Mouse (Mus musculus) adrenal gland, postnatal 14 days (tissue): ENCODE measurements around the gene Hist1h3i. TPM values are rescaled to one million over a fixed set of nuclear protein-coding genes. Genes with fewer than 3 reads are reported as not detected.
"Not testable (repeated sequence)": the region's sequence is repeated elsewhere in the genome, so short reads cannot be mapped to it uniquely, and the experiment has no call there.

Source experiments
- DNase-seq: peaks from one replicate; pipeline ENCODE4 v3.0.0; 2021; ENCODE audit warnings: mixed read lengths
- long read RNA-seq, 2 experiments: library from polyadenylated mRNA; stranded (forward); transcript quantifications; one replicate each; pipeline ENCODE4 v2.0.0; 2021
- total RNA-seq: library from RNA; stranded (reverse); gene quantifications from 2 replicates; pipeline ENCODE4 v1.2.3, GENCODE M21; 2021

The Hist1h3i gene
- 215 and 253 TPM in 2 replicates for total RNA-seq
- long read RNA-seq, experiment 1: 0 reads
- long read RNA-seq, experiment 2: 0 reads

- peak; percentile 66 for DNase-seq
These were observed at the start of gene Hist1h3i for GRCm38 (mm10) chr13:21783255-21783617. Gene Hist1h3i (minus strand): TSS chr13:21783370.

GRCm38 (mm10) chr13:21831418-21832394 is 48.5 kb upstream of the Hist1h3i start, which contains the start of gene Hist1h4n:
Gene Hist1h4n (minus strand): TSS chr13:21832196.
- peak; percentile 15 for DNase-seq

- DNase-seq: no peak
These were observed 47.2 kb upstream of the Hist1h3i start for GRCm38 (mm10) chr13:21830344-21830743.

- DNase-seq: no peak
These were observed 45.3 kb upstream of the Hist1h3i start for GRCm38 (mm10) chr13:21828511-21828910.

- not testable (repeated sequence) for DNase-seq
These were observed 37.1 kb upstream of the Hist1h3i start for GRCm38 (mm10) chr13:21820082-21820890.

GRCm38 (mm10) chr13:21812092-21812491 is 28.9 kb upstream of the Hist1h3i start:
- peak; percentile 9 for DNase-seq

GRCm38 (mm10) chr13:21811539-21811938 is 28.4 kb upstream of the Hist1h3i start, which contains the start of gene Hist1h4m:
Gene Hist1h4m (plus strand): TSS chr13:21811746.
- DNase-seq: peak; percentile 53

- not testable (repeated sequence) for DNase-seq
These were observed 27.9 kb upstream of the Hist1h3i start for GRCm38 (mm10) chr13:21811074-21811473.

- DNase-seq: not testable (repeated sequence)
These were observed 26.9 kb upstream of the Hist1h3i start, which contains the start of the genes Hist1h2bq and Hist1h2ao for GRCm38 (mm10) chr13:21810073-21810472. Gene Hist1h2bq (minus strand): TSS chr13:21810197. Gene Hist1h2ao (plus strand): TSS chr13:21810465.

- DNase-seq: not testable (repeated sequence)
These were observed 19.9 kb upstream of the Hist1h3i start for GRCm38 (mm10) chr13:21803058-21803457.

- not testable (repeated sequence) for DNase-seq
These were observed 14.0 kb upstream of the Hist1h3i start for GRCm38 (mm10) chr13:21797163-21797562.

- DNase-seq: no peak
These were observed 12.4 kb upstream of the Hist1h3i start for GRCm38 (mm10) chr13:21795584-21795983.

- peak; percentile 12 for DNase-seq
These were observed 7.6 kb upstream of the Hist1h3i start for GRCm38 (mm10) chr13:21790601-21791283.

- no peak for DNase-seq
These were observed 6.8 kb upstream of the Hist1h3i start for GRCm38 (mm10) chr13:21789925-21790324.

- DNase-seq: no peak
These were observed 4.8 kb upstream of the Hist1h3i start for GRCm38 (mm10) chr13:21787760-21788593.

GRCm38 (mm10) chr13:21786899-21787629 is 3.9 kb upstream of the Hist1h3i start, which contains the start of the genes Hist1h2an and Hist1h2bp:
Gene Hist1h2an (minus strand): TSS chr13:21787218.
Gene Hist1h2bp (plus strand): TSS chr13:21787461.
- peak; percentile 90 for DNase-seq

- DNase-seq: no peak
These were observed 3.2 kb upstream of the Hist1h3i start for GRCm38 (mm10) chr13:21786189-21786898.

GRCm38 (mm10) chr13:21784311-21784710 is 1.1 kb upstream of the Hist1h3i start:
- no peak for DNase-seq

- peak; percentile 48 for DNase-seq
These were observed 578 bp upstream of the Hist1h3i start for GRCm38 (mm10) chr13:21783734-21784161.
